Mouse (Mus musculus): ENCODE data around the gene Srd5a2.

GRCm38 (mm10) chr17:74008680-74009079 is 39.0 kb downstream of the Srd5a2 start:
- no peak for TF ChIP-seq CTCF (conservative IDR thresholded peaks at IDR 0.05; ENCODE audit: insufficient read depth, insufficient read length, low read depth, low read length)
- TF ChIP-seq POLR2A (IDR thresholded peaks at IDR 0.05; ENCODE audit: low read depth, low read length) = no peak

Data from kidney, adult 2 months (tissue).